Mouse (Mus musculus): ENCODE data around the gene Ntm. TPM values are rescaled to one million over a fixed set of nuclear protein-coding genes. Genes with fewer than 3 reads are reported as not detected.

Ntm gene
- polyA plus RNA-seq, 1 experiment = 0.32 TPM

DNA sequence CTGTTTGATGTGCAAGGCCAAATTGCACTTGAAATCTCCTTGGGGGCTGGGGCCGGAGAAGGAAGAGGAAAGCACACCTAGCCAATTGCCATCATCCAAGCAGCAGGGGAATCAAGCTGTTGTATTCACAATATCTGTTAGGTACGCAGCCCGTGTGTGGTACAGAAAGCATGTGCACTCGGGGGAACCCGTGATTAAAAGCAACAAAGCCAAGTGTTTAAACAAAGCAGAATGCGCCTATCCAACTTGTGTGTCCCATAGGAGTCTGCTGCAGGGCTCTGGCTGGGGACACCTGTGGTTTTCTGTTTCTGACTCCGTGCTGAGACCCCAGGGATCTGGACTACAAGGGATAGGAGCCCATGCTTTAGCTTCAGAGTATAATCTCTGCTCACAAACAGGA is 428.6 kb downstream of the Ntm start:
- no peak for DNase-seq (ENCODE audit: low read depth, low spot score)
- 57% methylated on average over 7 of the region's 7 CpGs for WGBS

DNA sequence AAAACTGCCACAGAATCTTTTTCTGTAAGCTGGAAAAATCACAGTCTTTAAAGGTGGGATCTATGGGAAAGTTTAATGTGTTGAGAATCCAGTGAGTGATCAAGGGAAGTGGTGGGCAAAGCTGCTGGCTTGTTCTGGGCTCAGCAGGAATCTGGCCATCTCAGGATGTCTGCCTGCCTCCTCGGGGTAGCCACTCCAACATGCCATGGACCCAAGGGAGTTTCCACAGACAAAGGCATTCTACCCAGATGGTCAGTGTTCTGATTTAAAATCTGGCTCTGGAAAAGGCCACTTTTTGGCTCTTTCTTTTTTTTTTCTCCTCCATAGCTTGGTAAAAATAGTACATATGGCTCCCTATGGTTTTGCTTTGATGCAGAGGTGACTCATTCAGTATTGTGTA is 429.4 kb downstream of the Ntm start:
- DNase-seq (ENCODE audit: low read depth, low spot score) = no peak
- WGBS = 43% methylated on average over 1 of the region's 1 CpGs

GRCm38 (mm10) chr9:29531147-29531917 is 431.6 kb downstream of the Ntm start:
- DNase-seq (ENCODE audit: low read depth, low spot score) = no peak
- 72% methylated on average over 6 of the region's 6 CpGs for WGBS

DNA sequence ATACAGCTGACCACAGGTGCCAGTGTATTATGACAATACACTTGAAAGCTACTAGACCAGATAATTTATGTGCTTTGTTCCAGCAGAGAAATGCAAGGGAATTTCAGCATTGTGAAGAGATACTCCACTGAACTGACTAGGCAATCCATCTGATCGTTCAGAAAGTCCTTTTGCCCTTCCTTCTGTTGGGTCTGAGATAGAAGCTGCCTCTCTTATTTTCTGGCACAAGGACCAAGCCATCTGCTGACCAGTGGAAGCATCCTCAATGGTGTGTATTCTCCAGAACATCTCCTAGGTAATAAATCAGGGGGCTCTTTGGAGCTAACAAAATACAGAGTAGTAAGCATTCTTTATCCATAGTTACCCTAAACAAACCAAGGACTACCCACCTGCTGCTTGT is 438.8 kb downstream of the Ntm start:
- 64% methylated on average over 1 of the region's 1 CpGs for WGBS
- no peak for DNase-seq (ENCODE audit: low read depth, low spot score)

DNA sequence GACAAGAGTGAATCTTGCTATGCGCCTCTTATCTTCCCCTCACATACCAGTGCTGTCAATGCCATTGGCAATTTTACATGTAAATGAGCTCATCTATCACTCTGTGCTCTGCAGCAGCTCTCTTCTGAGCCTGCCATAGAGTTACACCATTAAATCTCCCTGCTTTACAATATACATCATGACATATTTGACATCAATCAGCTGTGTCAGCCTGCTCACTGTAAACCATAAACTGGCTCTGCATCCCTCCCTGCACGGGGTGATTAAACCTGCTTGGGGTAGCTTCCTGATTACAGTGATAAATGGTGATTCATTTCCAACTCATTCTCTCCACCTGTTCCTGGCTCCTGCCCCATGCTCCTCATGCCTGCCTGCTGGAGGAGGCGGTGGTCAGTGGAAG is 439.7 kb downstream of the Ntm start:
- no peak for DNase-seq (ENCODE audit: low read depth, low spot score)
- WGBS = 50% methylated on average over 3 of the region's 3 CpGs

GRCm38 (mm10) chr9:29519181-29519580 is 443.8 kb downstream of the Ntm start:
- DNase-seq (ENCODE audit: low read depth, low spot score) = no peak
- WGBS = 75% methylated on average over 2 of the region's 2 CpGs

DNA sequence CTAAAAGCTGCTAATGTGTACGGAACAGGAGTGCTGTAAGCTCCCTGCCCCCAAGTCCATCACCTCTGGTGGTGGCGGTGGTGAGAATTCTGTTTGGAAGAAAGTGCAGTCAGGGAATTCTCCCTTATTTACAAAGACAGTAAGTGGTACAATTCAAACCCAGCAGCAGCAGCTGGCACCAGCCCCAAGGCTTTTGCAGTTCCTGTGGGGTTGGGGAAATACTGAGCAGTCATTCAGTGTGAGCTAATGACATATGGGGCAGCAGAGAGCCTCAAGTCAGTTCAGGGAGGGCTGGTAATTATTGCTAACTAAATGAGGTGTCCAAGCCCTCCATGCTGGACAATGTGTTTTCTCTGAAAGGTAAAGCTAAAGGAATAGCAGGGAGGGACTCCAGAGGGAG is 446.3 kb downstream of the Ntm start:
- WGBS = 49% methylated on average over 2 of the region's 2 CpGs
- DNase-seq (ENCODE audit: low read depth, low spot score) = no peak

- no peak for DNase-seq (ENCODE audit: low read depth, low spot score)
- 82% methylated on average over 17 of the region's 17 CpGs for WGBS
Measured at GRCm38 (mm10) chr9:29514588-29515356, 448.2 kb downstream of the Ntm start.

GRCm38 (mm10) chr9:29496002-29496401 is 466.9 kb downstream of the Ntm start:
- WGBS = 24% methylated on average over 2 of the region's 2 CpGs
- DNase-seq (ENCODE audit: low read depth, low spot score) = no peak

GRCm38 (mm10) chr9:29482272-29482671 is 480.7 kb downstream of the Ntm start:
- no peak for DNase-seq (ENCODE audit: low read depth, low spot score)
- 87% methylated on average over 2 of the region's 2 CpGs for WGBS

DNA sequence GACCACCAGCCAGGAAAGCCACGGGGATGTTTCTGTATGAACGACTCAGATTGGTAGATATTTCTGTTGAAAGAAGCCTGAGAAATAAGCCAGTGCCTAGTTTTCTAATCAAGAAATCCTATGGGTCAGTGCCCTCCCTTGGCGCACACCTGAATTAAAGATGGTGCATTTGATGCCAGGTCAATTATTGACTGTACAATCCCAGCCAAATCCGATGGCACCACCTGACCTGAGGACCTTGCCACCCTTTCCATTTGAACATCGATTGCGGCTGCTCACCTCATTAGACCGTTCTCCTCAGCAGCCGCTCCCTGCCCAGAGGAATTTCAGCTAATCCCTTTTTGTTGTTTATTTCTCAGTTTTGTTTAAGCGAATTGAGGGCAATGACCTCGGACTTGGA is 483.9 kb downstream of the Ntm start:
- 57% methylated on average over 10 of the region's 10 CpGs for WGBS
- DNase-seq (ENCODE audit: low read depth, low spot score) = no peak

GRCm38 (mm10) chr9:29477219-29477618 is 485.7 kb downstream of the Ntm start:
- DNase-seq (ENCODE audit: low read depth, low spot score) = no peak
- WGBS = 43% methylated on average over 6 of the region's 6 CpGs

DNA sequence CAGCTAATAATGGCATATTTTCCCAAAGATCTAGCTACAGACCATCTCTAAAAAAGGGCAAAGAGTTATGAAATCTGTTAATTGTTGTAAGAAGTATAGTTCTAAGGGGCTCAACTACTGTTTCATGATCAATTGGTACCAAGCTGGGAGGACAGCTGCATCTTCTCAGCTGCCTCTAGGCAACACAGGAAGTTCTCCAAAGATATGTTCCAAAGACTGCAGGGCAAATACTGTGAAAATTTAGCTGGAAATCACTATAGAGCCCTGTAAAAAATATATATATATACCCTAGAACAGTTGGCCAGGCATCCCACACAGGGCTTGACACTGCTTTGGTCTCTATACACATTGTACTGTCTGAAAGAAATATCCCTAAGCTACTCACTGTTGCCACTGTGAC is 489.5 kb downstream of the Ntm start:
- DNase-seq (ENCODE audit: low read depth, low spot score) = no peak

DNA sequence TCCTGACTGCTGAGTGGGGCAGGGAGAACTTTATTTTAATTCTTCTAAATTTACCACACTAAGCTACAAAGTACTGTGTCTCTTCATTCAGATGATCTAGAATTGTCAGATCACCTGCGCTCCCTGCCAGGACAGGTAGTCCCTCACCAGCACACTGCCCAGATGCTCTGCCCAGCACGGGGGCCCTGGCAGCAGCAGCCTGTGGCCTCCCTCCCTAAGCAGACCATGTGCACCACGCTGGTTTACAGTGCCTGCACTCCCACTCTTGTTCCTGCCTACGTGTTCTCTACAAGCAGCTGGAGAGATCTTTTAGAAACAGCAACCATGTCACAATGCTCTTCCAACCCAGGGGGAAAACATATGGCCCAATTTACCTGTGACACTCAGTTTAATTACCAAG is 490.7 kb downstream of the Ntm start:
- no peak for DNase-seq (ENCODE audit: low read depth, low spot score)
- WGBS = 55% methylated on average over 4 of the region's 4 CpGs

GRCm38 (mm10) chr9:29464756-29465155 is 498.2 kb downstream of the Ntm start:
- no peak for DNase-seq (ENCODE audit: low read depth, low spot score)
- WGBS = 72% methylated on average over 4 of the region's 4 CpGs

DNA sequence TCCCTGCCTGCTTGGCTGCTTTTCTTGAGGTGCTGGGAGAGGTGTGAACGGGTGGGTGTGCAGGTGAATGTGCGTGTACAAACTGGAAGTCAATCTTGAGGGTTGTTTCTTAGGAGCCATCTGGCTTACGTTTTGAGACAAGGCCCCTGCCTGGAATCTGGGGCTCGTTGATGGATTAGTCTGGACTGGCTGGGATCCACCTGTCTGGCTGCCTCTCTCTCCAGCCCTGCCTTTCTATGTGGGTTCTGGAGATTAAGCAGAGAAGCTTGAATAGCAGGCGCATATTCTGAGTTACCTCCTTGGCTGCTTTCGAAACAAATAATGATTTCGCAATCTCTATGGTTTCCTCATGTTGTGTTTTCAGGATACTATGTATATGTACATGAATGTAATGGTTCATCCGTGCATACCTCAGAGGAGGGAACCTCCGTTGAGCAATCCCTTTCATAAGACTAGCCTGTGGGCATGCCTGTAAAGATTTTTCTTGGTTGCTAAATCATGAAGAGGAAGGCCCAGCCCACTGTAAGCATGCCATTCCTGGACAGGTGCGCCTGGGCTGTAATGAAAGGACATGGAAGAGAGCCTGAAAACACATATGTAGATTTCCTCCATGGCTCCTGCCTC is 499.9 kb downstream of the Ntm start:
- 71% methylated on average over 10 of the region's 10 CpGs for WGBS
- no peak for DNase-seq (ENCODE audit: low read depth, low spot score)

DNA sequence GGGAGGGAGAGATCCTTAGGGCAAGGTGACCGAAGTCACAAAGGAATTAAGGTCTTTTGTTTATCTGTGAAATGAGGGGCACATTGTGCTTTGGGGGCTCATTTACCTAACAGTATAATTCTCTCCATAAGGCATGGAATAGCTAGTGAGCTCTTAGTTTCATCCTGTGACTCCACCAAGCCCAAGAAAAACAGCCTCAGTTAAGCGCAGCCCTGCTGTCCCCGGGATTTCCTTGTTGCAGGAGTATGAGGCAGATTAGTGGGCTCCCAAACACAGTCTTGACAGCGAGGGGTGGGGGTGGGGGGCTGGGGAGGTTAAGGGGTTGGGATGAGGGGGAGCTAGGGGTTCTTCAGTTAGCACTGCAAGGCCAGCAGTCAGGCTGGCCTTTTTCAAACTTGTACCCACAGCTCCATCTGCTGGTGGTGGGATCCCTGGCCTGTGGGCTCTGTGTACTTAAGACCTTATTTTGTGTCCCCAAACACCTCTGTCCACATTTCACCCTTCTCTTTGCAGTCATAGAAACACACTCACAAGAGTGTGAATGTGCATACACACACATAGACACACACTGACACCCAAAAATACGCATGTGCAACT is 504.9 kb downstream of the Ntm start:
- no peak for DNase-seq (ENCODE audit: low read depth, low spot score)
- WGBS = 13% methylated on average over 5 of the region's 5 CpGs

DNA sequence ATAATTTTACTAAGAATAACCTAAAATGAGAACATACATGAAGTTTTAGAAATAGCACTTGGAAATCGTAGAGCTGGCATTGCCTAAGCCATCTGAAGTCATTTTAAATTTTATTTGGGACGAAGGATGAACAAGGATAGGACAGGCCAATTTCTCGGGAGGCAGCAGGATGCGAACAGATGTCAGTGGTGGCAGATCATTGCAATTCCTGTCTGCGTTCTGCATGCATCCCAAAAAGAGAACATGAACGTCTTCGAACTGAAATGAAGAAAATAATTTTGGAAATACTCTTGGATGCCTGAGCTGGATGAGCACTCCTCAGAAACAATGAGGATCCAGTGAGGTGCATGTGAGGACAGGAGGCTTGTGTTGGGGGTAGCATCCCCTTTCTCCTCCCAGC is 506.9 kb downstream of the Ntm start:
- no peak for DNase-seq (ENCODE audit: low read depth, low spot score)
- 81% methylated on average over 7 of the region's 7 CpGs for WGBS

- WGBS = 49% methylated on average over 1 of the region's 1 CpGs
- DNase-seq (ENCODE audit: low read depth, low spot score) = no peak
Measured at GRCm38 (mm10) chr9:29451232-29451631, 511.7 kb downstream of the Ntm start.

DNA sequence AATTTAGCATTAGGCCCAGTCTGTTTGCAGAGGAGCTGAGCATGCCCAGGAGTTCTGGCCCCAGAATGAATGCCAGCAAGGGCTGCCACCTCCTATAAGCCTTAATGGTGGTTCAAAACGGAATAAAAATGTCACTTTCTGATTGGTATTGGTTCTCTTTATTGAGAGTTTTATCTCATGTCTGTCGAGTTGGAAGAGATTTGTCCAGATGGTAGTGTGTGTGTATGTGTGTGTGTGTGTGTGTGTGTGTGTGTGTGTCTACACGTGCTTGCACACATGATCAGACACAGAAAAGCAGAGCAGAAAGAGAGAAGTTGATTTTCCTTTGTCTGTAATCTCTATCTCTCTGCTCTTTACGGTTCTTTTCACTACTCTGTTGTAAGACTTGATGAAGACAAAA is 518.9 kb downstream of the Ntm start:
- WGBS = 41% methylated on average over 4 of the region's 4 CpGs
- DNase-seq (ENCODE audit: low read depth, low spot score) = no peak

Measured in large intestine, adult 2 months (tissue).